In the genomic region with DNA sequence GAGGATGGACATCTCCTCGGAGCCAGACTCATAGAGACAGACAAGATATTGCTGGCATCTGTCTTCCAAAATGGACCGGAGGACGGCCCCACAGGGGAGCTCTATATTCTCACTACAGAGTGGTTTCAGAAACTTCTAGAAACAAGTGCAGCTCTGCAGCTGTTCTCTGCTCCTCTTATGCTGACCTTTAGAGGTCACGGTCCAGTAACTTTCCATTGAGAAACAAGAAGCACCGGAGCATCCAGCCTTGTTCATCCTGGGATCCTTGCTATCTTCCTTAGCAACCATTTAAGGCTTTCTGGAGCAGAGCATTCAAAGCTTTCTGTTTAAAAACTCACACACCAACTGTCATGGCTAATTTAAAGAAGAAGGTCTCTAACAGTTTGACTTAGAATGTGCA, we compare ENCODE assay signal across 20 mouse cellular contexts.
"Had no signal": no experiment of that assay in that cellular context is flagged by ENCODE, and none has a peak within 500 bp of the region (broad histone marks: within the 10 kb centered on the region; RNA-seq: fewer than 3 reads in every experiment).

No protein-coding gene starts in this region.

- H3K27me3 ChIP-seq: midbrain, embryonic 12.5 days; neural tube, embryonic 13.5 days; neural tube, embryonic 15.5 days; stomach, embryonic 15.5 days had no signal

- H3K36me3 ChIP-seq: midbrain, embryonic 10.5 days; midbrain, embryonic 12.5 days; neural tube, embryonic 13.5 days; neural tube, embryonic 15.5 days; stomach, embryonic 15.5 days had no signal

- H3K4me3 ChIP-seq: midbrain, embryonic 10.5 days; midbrain, embryonic 12.5 days; myocyte; neural tube, embryonic 13.5 days; neural tube, embryonic 15.5 days; stomach, embryonic 15.5 days had no signal

- DNase-seq: lung, adult 18-20 months; lung, embryonic 14.5 days; lung, postnatal 10 days; lung, postnatal 4 days; midbrain, embryonic 14.5 days; retina, postnatal 1 day; right cerebral cortex, adult 18-20 months; right cerebral cortex, postnatal 25 days; right cerebral cortex, postnatal 4 days; thymus, adult 2 months; thymus, postnatal 25 days; thymus, postnatal 4 days had no signal

- H3K9ac ChIP-seq: lung, embryonic 14.5 days; midbrain, embryonic 12.5 days; neural tube, embryonic 13.5 days; neural tube, embryonic 15.5 days; stomach, embryonic 15.5 days had no signal

- H3K27ac ChIP-seq: midbrain, embryonic 10.5 days; midbrain, embryonic 12.5 days; neural tube, embryonic 13.5 days; neural tube, embryonic 15.5 days; stomach, embryonic 15.5 days; stomach, postnatal 0 days had no signal

- H3K4me1 ChIP-seq: midbrain, embryonic 12.5 days; neural tube, embryonic 15.5 days; stomach, embryonic 15.5 days had no signal

- ATAC-seq: midbrain, embryonic 16.5 days had no signal

- H3K9me3 ChIP-seq: midbrain, embryonic 12.5 days; neural tube, embryonic 13.5 days; neural tube, embryonic 15.5 days; stomach, embryonic 15.5 days had no signal

- H3K4me2 ChIP-seq: lung, embryonic 14.5 days; midbrain, embryonic 12.5 days; neural tube, embryonic 13.5 days; neural tube, embryonic 15.5 days; stomach, embryonic 15.5 days had no signal
